Mouse (Mus musculus) liver, embryonic 12.5 days (tissue): ENCODE results near the gene Kcnh6. TPM values are rescaled to one million over a fixed set of nuclear protein-coding genes. Genes with fewer than 3 reads are reported as not detected.

Source experiments
- ATAC-seq: fragments of 200-750 bp; cut with Nextera tagmentation; 2 replicates; pipeline ENCODE4 v1.8.0; 2017; ENCODE audit warnings: moderate number of reproducible peaks, mild to moderate bottlenecking, moderate library complexity
- H3K27ac ChIP-seq: fragments of 300-500 bp; sonication (generic); 2 replicates; pipeline ENCODE4 v1.5.1; 2016; ENCODE audit warnings: mild to moderate bottlenecking
- H3K27me3 ChIP-seq: fragments of 300-500 bp; sonication (generic); replicated peaks from 2 replicates; pipeline ENCODE4 v1.6.1; 2016; ENCODE audit warnings: mild to moderate bottlenecking, moderate library complexity
- H3K36me3 ChIP-seq: fragments of 300-500 bp; sonication (generic); 2 replicates; pipeline ENCODE4 v1.6.1; 2016; ENCODE audit warnings: mild to moderate bottlenecking, moderate library complexity
- H3K4me1 ChIP-seq: fragments of 300-500 bp; sonication (generic); 2 replicates; pipeline ENCODE4 v1.6.1; 2016
- H3K4me2 ChIP-seq: fragments of 300-500 bp; sonication (generic); 2 replicates; pipeline ENCODE4 v1.6.1; 2016; ENCODE audit warnings: mild to moderate bottlenecking, moderate library complexity
- H3K4me3 ChIP-seq: fragments of 300-500 bp; sonication (generic); 2 replicates; pipeline ENCODE4 v1.5.1; 2016; ENCODE audit warnings: mild to moderate bottlenecking, moderate library complexity
- H3K9ac ChIP-seq: fragments of 300-500 bp; sonication (generic); 2 replicates; pipeline ENCODE4 v1.6.1; 2016; ENCODE audit warnings: mild to moderate bottlenecking, moderate library complexity
- H3K9me3 ChIP-seq: fragments of 300-500 bp; sonication (generic); replicated peaks from 2 replicates; pipeline ENCODE4 v1.6.1; 2016; ENCODE audit warnings: mild to moderate bottlenecking, moderate library complexity
- WGBS: fragments of 180-500 bp; shearing (Covaris S2); methylation state at CpG from one replicate; pipeline ENCODE4 v1.1.7; 2016; ENCODE audit not compliant: insufficient replicate concordance; 5-methylcytosine and 5-hydroxymethylcytosine counted together
- polyA plus RNA-seq: library from polyadenylated mRNA; unstranded; fragments of >200 nt; fragmentation: Nextera tagmentation; extraction: Ambion mirVana; gene quantifications from 2 replicates; pipeline ENCODE4 v1.2.1, GENCODE M21; 2016

The Kcnh6 gene
- polyA plus RNA-seq, 1 experiment from 2014 or later, result 0.08 TPM

- H3K4me2 ChIP-seq, result no peak overlapping the region
- ATAC-seq, result no peak
- H3K36me3 ChIP-seq, result no peaks in the 10 kb centered on the region
- H3K4me1 ChIP-seq, result no peaks in the 10 kb centered on the region
- H3K27ac ChIP-seq, result no peak overlapping the region
- peaks cover 41% of the 10 kb centered on the region for H3K27me3 ChIP-seq
- no peak overlapping the region for H3K9ac ChIP-seq
- 42% methylated on average over 5 of the region's 5 CpGs for WGBS
- H3K9me3 ChIP-seq, result no peaks in the 10 kb centered on the region
- no peak overlapping the region for H3K4me3 ChIP-seq
Measured at GRCm38 (mm10) chr11:105978634-105979033, 29.3 kb upstream of the Kcnh6 start.

GRCm38 (mm10) chr11:105984452-105984851, 23.5 kb upstream of the Kcnh6 start:
- ATAC-seq, result no peak
- H3K4me1 ChIP-seq, result no peaks in the 10 kb centered on the region
- WGBS, result 47% methylated on average over 4 of the region's 4 CpGs
- peaks cover 17% of the 10 kb centered on the region for H3K27me3 ChIP-seq
- no peak overlapping the region for H3K9ac ChIP-seq
- H3K27ac ChIP-seq, result no peak overlapping the region
- H3K36me3 ChIP-seq, result no peaks in the 10 kb centered on the region
- no peak overlapping the region for H3K4me2 ChIP-seq
- no peak overlapping the region for H3K4me3 ChIP-seq
- no peaks in the 10 kb centered on the region for H3K9me3 ChIP-seq

- Histone ChIP-seq H3K4me1 (0 out of 2 replicates have a peak, but pooled peaks cover 3% of the 10 kb centered on the region), H3K27ac (no peak overlapping the region), H3K36me3 (no peaks in the 10 kb centered on the region), H3K9ac (no peak overlapping the region), H3K4me2 (no peak overlapping the region), H3K9me3 (no peaks in the 10 kb centered on the region), H3K4me3 (no peak overlapping the region), H3K27me3 (peaks cover 13% of the 10 kb centered on the region; the same call in 1 of the 2 replicates)
- WGBS, result 40% methylated on average over 6 of the region's 6 CpGs
- ATAC-seq, result no peak
Measured at GRCm38 (mm10) chr11:105987446-105987845, 20.5 kb upstream of the Kcnh6 start.

GRCm38 (mm10) chr11:105989446-105989845, 18.5 kb upstream of the Kcnh6 start:
- Histone ChIP-seq H3K4me2 (no peak overlapping the region), H3K36me3 (no peaks in the 10 kb centered on the region), H3K4me1 (0 out of 2 replicates have a peak, but pooled peaks cover 3% of the 10 kb centered on the region), H3K9me3 (no peaks in the 10 kb centered on the region), H3K27me3 (peaks cover 13% of the 10 kb centered on the region; the same call in 1 of the 2 replicates), H3K4me3 (no peak overlapping the region), H3K9ac (no peak overlapping the region), H3K27ac (no peak overlapping the region)
- ATAC-seq, result no peak
- WGBS, result 58% methylated on average over 6 of the region's 6 CpGs

GRCm38 (mm10) chr11:105990231-105990630, 17.7 kb upstream of the Kcnh6 start:
- no peak overlapping the region for H3K4me2 ChIP-seq
- H3K4me1 ChIP-seq, result 0 out of 2 replicates have a peak, but pooled peaks cover 3% of the 10 kb centered on the region
- H3K27ac ChIP-seq, result no peak overlapping the region
- 34% methylated on average over 2 of the region's 2 CpGs for WGBS
- no peak overlapping the region for H3K9ac ChIP-seq
- H3K9me3 ChIP-seq, result no peaks in the 10 kb centered on the region
- H3K27me3 ChIP-seq, result peaks cover 13% of the 10 kb centered on the region
- no peak overlapping the region for H3K4me3 ChIP-seq
- H3K36me3 ChIP-seq, result no peaks in the 10 kb centered on the region
- no peak for ATAC-seq

GRCm38 (mm10) chr11:105994375-105994774, 13.5 kb upstream of the Kcnh6 start, which contains the start of gene Ace3:
Ace3 (plus strand) TSS chr11:105994675.
- WGBS, result 85% methylated on average over 3 of the region's 3 CpGs

GRCm38 (mm10) chr11:106000062-106000461, 7.9 kb upstream of the Kcnh6 start:
- Histone ChIP-seq H3K4me1 (no peaks in the 10 kb centered on the region), H3K4me3 (no peak overlapping the region), H3K9me3 (no peaks in the 10 kb centered on the region), H3K27ac (no peak overlapping the region), H3K27me3 (peaks cover 27% of the 10 kb centered on the region), H3K4me2 (no peak overlapping the region), H3K36me3 (no peaks in the 10 kb centered on the region), H3K9ac (no peak overlapping the region)
- 69% methylated on average over 6 of the region's 6 CpGs for WGBS
- ATAC-seq, result no peak

More at GRCm38 (mm10) chr11:105994375-105994774, 13.5 kb upstream of the Kcnh6 start, which contains the start of gene Ace3:
- H3K27ac ChIP-seq, result no peak within 1 kb of the TSS
- no peak within 1 kb of the TSS for H3K9ac ChIP-seq
- 0 out of 2 replicates have a peak, but pooled peaks cover 3% of the 10 kb centered on the region for H3K4me1 ChIP-seq
- no peak within 1 kb of the TSS for H3K4me3 ChIP-seq
- H3K27me3 ChIP-seq, result peaks cover 17% of the 10 kb centered on the region
- H3K36me3 ChIP-seq, result no peaks in the 10 kb centered on the region
- ATAC-seq, result no peak
- no peaks in the 10 kb centered on the region for H3K9me3 ChIP-seq
- no peak within 1 kb of the TSS for H3K4me2 ChIP-seq

- Histone ChIP-seq H3K9me3 (no peaks in the 10 kb centered on the region), H3K27ac (no peak overlapping the region), H3K4me3 (no peak overlapping the region), H3K9ac (no peak overlapping the region), H3K4me2 (no peak overlapping the region), H3K36me3 (no peaks in the 10 kb centered on the region), H3K4me1 (0 out of 2 replicates have a peak, but pooled peaks cover 6% of the 10 kb centered on the region), H3K27me3 (peaks cover 30% of the 10 kb centered on the region; the same call in 1 of the 2 replicates)
- ATAC-seq, result no peak
- WGBS, result 30% methylated on average over 4 of the region's 4 CpGs
Measured at GRCm38 (mm10) chr11:106001718-106002117, 6.2 kb upstream of the Kcnh6 start.

- ATAC-seq, result no peak
- H3K4me2 ChIP-seq, result no peak overlapping the region
- H3K27me3 ChIP-seq, result peaks cover 48% of the 10 kb centered on the region
- H3K4me1 ChIP-seq, result peaks cover 11% of the 10 kb centered on the region
- H3K4me3 ChIP-seq, result no peak overlapping the region
- H3K9ac ChIP-seq, result no peak overlapping the region
- no peaks in the 10 kb centered on the region for H3K36me3 ChIP-seq
- no peak overlapping the region for H3K27ac ChIP-seq
- no peaks in the 10 kb centered on the region for H3K9me3 ChIP-seq
- 65% methylated on average over 1 of the region's 1 CpGs for WGBS
Measured at GRCm38 (mm10) chr11:106004576-106004975, 3.3 kb upstream of the Kcnh6 start.

- Histone ChIP-seq H3K9me3 (no peaks in the 10 kb centered on the region), H3K4me2 (no peak overlapping the region), H3K27ac (no peak overlapping the region), H3K9ac (no peak overlapping the region), H3K36me3 (no peaks in the 10 kb centered on the region), H3K4me3 (no peak overlapping the region), H3K27me3 (peaks cover 54% of the 10 kb centered on the region), H3K4me1 (peaks cover 11% of the 10 kb centered on the region)
- WGBS, result 49% methylated on average over 5 of the region's 5 CpGs
- 0 out of 2 replicates have a peak, but pooled peaks have one; percentile 42 for ATAC-seq
Measured at GRCm38 (mm10) chr11:106005970-106006369, 2.0 kb upstream of the Kcnh6 start.

- Histone ChIP-seq H3K4me2 (no peak overlapping the region), H3K4me3 (no peak overlapping the region), H3K27ac (no peak overlapping the region), H3K9me3 (no peaks in the 10 kb centered on the region), H3K9ac (no peak overlapping the region), H3K4me1 (peaks cover 5% of the 10 kb centered on the region), H3K36me3 (no peaks in the 10 kb centered on the region), H3K27me3 (peaks cover 96% of the 10 kb centered on the region)
- WGBS, result 48% methylated on average over 7 of the region's 7 CpGs
- no peak for ATAC-seq
Measured at GRCm38 (mm10) chr11:106012711-106013110, 4.8 kb downstream of the Kcnh6 start.

GRCm38 (mm10) chr11:106013556-106014225, 5.8 kb downstream of the Kcnh6 start:
- Histone ChIP-seq H3K27me3 (peaks cover 96% of the 10 kb centered on the region), H3K4me2 (no peak overlapping the region), H3K4me1 (no peaks in the 10 kb centered on the region), H3K27ac (no peak overlapping the region), H3K9me3 (no peaks in the 10 kb centered on the region), H3K9ac (no peak overlapping the region), H3K36me3 (no peaks in the 10 kb centered on the region), H3K4me3 (no peak overlapping the region)
- 63% methylated on average over 11 of the region's 11 CpGs for WGBS
- no peak for ATAC-seq
